ENCODE assay signal across 8 mouse cellular contexts in the genomic region with DNA sequence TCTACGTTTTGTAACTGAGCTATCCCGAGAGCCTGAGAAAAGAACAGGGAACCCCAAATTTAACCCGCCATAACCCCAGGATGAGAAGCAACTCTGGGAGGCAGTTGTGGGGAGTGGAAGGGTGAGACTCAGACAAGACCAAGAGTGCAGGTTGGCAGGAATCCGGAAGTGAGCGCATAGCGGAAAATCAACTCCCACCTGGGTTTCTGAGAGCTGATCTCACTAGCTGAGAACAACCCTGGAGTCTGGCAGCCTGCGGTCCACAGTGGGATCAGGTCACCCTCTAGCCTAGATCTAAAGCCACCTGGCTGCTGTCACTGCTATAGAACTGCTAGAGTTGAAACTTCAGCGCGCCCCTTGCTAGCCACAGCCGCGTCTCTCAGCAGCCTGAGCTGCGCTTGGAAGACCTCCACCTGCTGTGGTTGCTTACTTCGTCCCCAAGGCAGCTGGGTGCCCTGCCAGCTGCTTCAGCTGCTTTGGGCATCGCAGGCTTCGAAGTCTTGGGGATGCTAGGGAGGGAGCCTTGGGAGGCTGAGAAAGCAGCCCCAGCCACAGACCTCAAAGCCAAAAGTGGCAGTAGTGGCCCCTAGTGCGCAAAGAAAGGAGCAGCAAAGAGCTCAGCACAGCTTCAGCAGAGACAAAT. TPM values are rescaled to one million over a fixed set of nuclear protein-coding genes. Genes with fewer than 3 reads are reported as not detected.
DNase-seq lines count a peak whose midpoint lies in the region; ATAC-seq and TF ChIP-seq lines count a peak whose summit lies in the region.

No protein-coding gene starts in this region.

- peak; percentile 71 for DNase-seq in adrenal gland, adult 8-10 months
- peak; percentile 86 for DNase-seq in kidney, postnatal 14 days
- peak; percentile 53 to 59 for DNase-seq in spleen, adult 18-20 months
- no peak for DNase-seq in layer of hippocampus, postnatal 36 days

- H3K9me3 ChIP-seq in E14TG2a.4 (ENCODE audit: low read length): no peaks in the 10 kb centered on the region
- no peaks in the 10 kb centered on the region for H3K9me3 ChIP-seq in embryonic facial prominence, embryonic 15.5 days (replicated peaks)
- no peaks in the 10 kb centered on the region for H3K9me3 ChIP-seq in heart, embryonic 15.5 days (replicated peaks)
- H3K9me3 ChIP-seq in megakaryocyte, embryonic 14.5 days: no peaks in the 10 kb centered on the region

- no peaks in the 10 kb centered on the region for H3K36me3 ChIP-seq in E14TG2a.4 (ENCODE audit: insufficient read depth, low read length)
- no peaks in the 10 kb centered on the region for H3K36me3 ChIP-seq in embryonic facial prominence, embryonic 15.5 days
- no peaks in the 10 kb centered on the region for H3K36me3 ChIP-seq in heart, embryonic 15.5 days
- H3K36me3 ChIP-seq in megakaryocyte, embryonic 14.5 days (replicated peaks; ENCODE audit: low read length): no peaks in the 10 kb centered on the region

- TF ChIP-seq CTCF in E14TG2a.4 (conservative IDR thresholded peaks at IDR 0.05; ENCODE audit: low read length): no peak

- H3K9ac ChIP-seq in embryonic facial prominence, embryonic 15.5 days: peak overlapping the region; percentile 66
- H3K9ac ChIP-seq in heart, embryonic 15.5 days: peak overlapping the region; percentile 89

- H3K27ac ChIP-seq in embryonic facial prominence, embryonic 15.5 days (replicated peaks): peak overlapping the region; percentile 98
- peak overlapping the region; percentile 99 for H3K27ac ChIP-seq in heart, embryonic 15.5 days

- ATAC-seq in embryonic facial prominence, embryonic 15.5 days (ENCODE audit: insufficient number of reproducible peaks, low FRiP score, low TSS enrichment, low read depth): peak; percentile 67
- peak; percentile 69 for ATAC-seq in heart, embryonic 15.5 days (replicated peaks; ENCODE audit: insufficient number of reproducible peaks, insufficient read depth, low FRiP score, low read depth)

- peak overlapping the region; percentile 71 for H3K4me2 ChIP-seq in embryonic facial prominence, embryonic 15.5 days (replicated peaks)
- H3K4me2 ChIP-seq in heart, embryonic 15.5 days: peak overlapping the region; percentile 99

- H3K4me1 ChIP-seq in E14TG2a.4 (replicated peaks; ENCODE audit: low read depth, low read length): peaks cover 42% of the 10 kb centered on the region
- peaks cover 26% of the 10 kb centered on the region for H3K4me1 ChIP-seq in embryonic facial prominence, embryonic 15.5 days
- peaks cover 40% of the 10 kb centered on the region for H3K4me1 ChIP-seq in heart, embryonic 15.5 days (replicated peaks)
- peaks cover 67% of the 10 kb centered on the region for H3K4me1 ChIP-seq in megakaryocyte, embryonic 14.5 days

- no peaks in the 10 kb centered on the region for H3K27me3 ChIP-seq in E14TG2a.4 (ENCODE audit: insufficient read depth, low read length)
- H3K27me3 ChIP-seq in embryonic facial prominence, embryonic 15.5 days: no peaks in the 10 kb centered on the region
- no peaks in the 10 kb centered on the region for H3K27me3 ChIP-seq in heart, embryonic 15.5 days
- no peaks in the 10 kb centered on the region for H3K27me3 ChIP-seq in megakaryocyte, embryonic 14.5 days (replicated peaks)

- peak overlapping the region; percentile 85 for H3K4me3 ChIP-seq in E14TG2a.4 (replicated peaks; ENCODE audit: low read length)
- H3K4me3 ChIP-seq in embryonic facial prominence, embryonic 15.5 days (replicated peaks): peak overlapping the region; percentile 47
- H3K4me3 ChIP-seq in heart, embryonic 15.5 days: peak overlapping the region; percentile 58
- peak overlapping the region; percentile 94 for H3K4me3 ChIP-seq in megakaryocyte, embryonic 14.5 days (replicated peaks)

- WGBS in embryonic facial prominence, embryonic 15.5 days: under 1% methylated on average over 16 of the region's 16 CpGs
- WGBS in heart, embryonic 15.5 days: under 1% methylated on average over 16 of the region's 16 CpGs

RNA-seq across cellular contexts. Expression of a gene that starts 10.0 kb away (rescaled TPM):
- total RNA-seq in adrenal gland, adult 8-10 months (2022): 1,000 to 10,000 TPM; 2,109 to 2,569 (median 2,425) TPM
- 1,119 and 1,203 TPM in 2 replicates for polyA plus RNA-seq in embryonic facial prominence, embryonic 15.5 days (2015; fragmentation: Nextera tagmentation; extraction: Ambion mirVana)
- 751 and 926 TPM in 2 replicates for polyA plus RNA-seq in heart, embryonic 15.5 days (2015; fragmentation: Nextera tagmentation; extraction: Ambion mirVana)
- 1,815 and 2,518 TPM in 2 replicates for polyA plus RNA-seq in megakaryocyte, embryonic 14.5 days (2012; ENCODE audit: insufficient read depth, low replicate concordance)
- 100 to 1,000 TPM; 921 to 999 TPM for total RNA-seq in layer of hippocampus, postnatal 36 days (2021)

RNA-seq across cellular contexts. Expression of a gene that starts 48.0 kb away (rescaled TPM):
- 100 to 1,000 TPM in 2 of 4 experiments, 10 to 100 TPM in 2; 88.4 to 209 (median 152) TPM for total RNA-seq in adrenal gland, adult 8-10 months (2022)
- polyA plus RNA-seq in embryonic facial prominence, embryonic 15.5 days (2015; fragmentation: Nextera tagmentation; extraction: Ambion mirVana): 3.5 and 3.8 TPM in 2 replicates
- polyA plus RNA-seq in heart, embryonic 15.5 days (2015; fragmentation: Nextera tagmentation; extraction: Ambion mirVana): 5.6 and 5.8 TPM in 2 replicates
- 13.6 TPM in 1 of 2 replicates, not detected in the other for polyA plus RNA-seq in megakaryocyte, embryonic 14.5 days (2012; ENCODE audit: insufficient read depth, low replicate concordance)
- 10 to 100 TPM; 13.4 to 14.0 TPM for total RNA-seq in layer of hippocampus, postnatal 36 days (2021)

Comparison
In these comparisons a context has a peak if more than half of its experiments do, and no peak if none do; other contexts are left out.
1. DNase-seq: peak in adrenal gland, adult 8-10 months (single experiment), kidney, postnatal 14 days (single experiment) and spleen, adult 18-20 months (2 of 2); none in layer of hippocampus, postnatal 36 days (0 of 2).
2. Peak in every context shown above with its lines, with median percentiles within 50 percentile points of each other: H3K4me3 ChIP-seq.